Mouse (Mus musculus) liver, embryonic 14.5 days (tissue): ENCODE results near the gene Idua.

Source experiments
- CTCF ChIP-seq: IDR thresholded peaks from 2 replicates; pipeline ENCODE4 v1.5.1; 2016; ENCODE audit warnings: antibody characterized with exemption, low read depth, control low read depth
- EP300 ChIP-seq: IDR thresholded peaks from 2 replicates; pipeline ENCODE4 v1.6.1; 2016; ENCODE audit warnings: antibody characterized with exemption, low read depth

- TF ChIP-seq EP300 (no peak), CTCF (peak; percentile 84)
Observed at GRCm38 (mm10) chr5:108670785-108671184, 10.7 kb downstream of the Idua start.
